Mouse (Mus musculus): Measurements from ENCODE around the gene Gng8. TPM values are rescaled to one million over a fixed set of nuclear protein-coding genes. Genes with fewer than 3 reads are reported as not detected.

Gng8 gene
- polyA plus RNA-seq, 1 experiment = 26.7 TPM

DNA sequence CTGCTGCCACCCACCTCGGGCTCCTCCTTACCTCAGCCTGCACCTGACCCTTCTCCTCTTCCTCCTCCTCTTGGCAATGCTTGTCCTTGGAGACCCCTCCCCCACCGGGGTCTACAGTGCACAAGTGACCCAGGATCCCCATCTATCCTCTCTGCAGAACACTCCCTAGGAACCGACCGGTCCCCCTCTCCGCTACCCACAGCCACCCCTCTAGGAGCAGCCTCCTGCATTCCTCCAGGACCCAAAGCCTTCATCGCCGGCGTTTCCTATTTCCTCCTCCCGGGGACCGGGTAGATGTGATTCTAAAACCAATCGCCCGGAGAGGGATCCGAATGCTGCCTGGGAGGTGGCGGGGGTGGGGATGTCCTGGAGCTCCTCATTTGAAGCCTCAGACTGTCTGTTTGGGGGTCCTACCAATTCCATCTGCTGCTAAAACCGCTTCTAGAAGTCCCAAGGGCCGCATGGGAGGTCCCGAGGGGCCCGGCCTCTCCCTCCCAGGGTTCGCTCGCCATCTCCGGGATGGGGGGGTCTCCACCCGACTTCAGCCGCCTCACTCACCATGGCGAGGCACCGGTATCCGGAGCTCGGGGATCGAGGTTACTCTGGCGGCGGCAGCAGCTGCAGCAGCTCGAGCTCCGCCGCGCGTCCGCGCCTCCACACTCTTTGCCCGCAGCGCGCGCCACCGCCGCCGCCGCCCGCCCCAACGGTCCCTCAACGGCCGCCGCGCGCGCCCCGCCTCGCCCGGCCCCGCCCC lies 31.9 kb downstream of the Gng8 start:
- no peak for DNase-seq (ENCODE audit: low spot score)

DNA sequence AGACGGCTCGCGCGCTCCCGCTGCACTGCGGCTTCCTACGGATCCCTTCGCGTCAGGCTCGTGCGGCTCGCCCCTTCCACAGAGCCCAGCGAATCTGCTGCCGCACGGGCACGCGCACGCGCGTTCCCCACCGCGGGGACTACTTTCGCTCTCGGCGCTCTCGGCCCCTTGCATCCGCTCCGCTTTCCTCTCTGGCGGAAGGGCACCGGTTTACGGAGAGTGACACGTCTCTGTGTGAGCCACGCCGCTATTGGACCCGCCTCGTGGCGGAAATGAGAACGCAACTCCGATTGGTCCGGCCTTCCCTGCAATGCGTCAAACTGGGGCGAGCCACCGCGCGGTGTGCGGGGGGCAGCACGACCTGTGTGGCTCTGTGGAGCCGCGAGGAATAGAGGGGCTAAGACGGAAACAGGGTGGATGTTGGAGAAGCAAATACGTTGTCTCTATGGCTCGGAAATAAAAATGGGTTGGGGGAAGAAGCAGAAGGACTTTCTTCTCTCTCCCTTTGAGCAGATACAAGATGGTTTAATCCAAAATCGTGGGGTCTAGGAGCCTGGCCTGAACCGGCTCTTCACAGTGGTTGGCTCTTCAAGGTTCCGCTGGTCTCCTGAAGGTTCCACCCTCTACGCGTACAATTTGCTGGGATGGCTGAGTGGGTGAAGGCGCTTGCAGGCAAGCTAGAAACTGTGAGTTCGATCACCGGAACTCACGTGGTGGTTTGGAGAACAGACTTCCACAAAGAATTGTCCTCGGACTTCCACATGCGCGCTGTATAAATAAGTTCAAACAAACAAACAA lies 32.6 kb downstream of the Gng8 start, which contains the start of gene Calm3:
Calm3 (minus strand) TSS at position 78 of the 798 bp plus-strand sequence.
- peak; percentile 100 for DNase-seq (ENCODE audit: low spot score)

DNA sequence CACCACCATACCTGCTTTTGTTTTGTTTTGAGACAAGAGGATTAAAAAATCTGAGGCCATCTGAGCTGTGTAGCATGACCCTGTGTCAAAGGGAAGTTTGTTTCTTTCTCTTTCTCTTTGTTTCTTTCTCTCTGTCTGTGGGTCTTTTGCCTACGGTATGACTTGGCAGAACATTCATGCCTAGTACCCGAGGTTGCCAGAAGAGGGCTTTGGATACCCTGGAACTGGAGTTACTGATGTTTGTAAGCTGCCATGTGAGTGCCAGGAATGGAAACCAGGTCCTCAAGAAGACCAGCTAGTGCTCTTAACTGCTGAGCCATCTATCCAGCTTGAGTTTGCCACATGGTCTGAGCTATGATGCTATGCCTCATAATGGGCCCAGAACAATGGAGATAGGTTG lies 36.8 kb downstream of the Gng8 start:
- no peak for DNase-seq (ENCODE audit: low spot score)

DNA sequence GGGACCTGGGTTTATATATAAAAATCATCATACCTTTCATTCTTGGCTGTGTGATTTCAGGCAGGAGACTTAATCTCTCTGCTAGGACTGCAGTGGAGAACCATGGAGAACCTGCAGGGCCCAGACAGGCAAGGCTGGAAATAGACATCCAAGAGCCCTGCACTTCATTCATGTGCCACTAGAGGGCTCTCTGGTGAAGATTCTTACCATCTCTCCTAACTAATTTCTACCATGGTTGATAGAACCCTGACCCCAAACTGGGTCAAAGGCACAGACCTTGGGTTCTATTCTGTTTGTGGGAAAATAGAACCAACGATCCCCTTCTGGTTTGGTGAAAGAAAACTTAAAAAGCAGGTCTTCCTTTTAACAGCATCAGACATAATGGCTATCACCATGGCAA lies 39.3 kb downstream of the Gng8 start:
- no peak for DNase-seq (ENCODE audit: low spot score)

DNA sequence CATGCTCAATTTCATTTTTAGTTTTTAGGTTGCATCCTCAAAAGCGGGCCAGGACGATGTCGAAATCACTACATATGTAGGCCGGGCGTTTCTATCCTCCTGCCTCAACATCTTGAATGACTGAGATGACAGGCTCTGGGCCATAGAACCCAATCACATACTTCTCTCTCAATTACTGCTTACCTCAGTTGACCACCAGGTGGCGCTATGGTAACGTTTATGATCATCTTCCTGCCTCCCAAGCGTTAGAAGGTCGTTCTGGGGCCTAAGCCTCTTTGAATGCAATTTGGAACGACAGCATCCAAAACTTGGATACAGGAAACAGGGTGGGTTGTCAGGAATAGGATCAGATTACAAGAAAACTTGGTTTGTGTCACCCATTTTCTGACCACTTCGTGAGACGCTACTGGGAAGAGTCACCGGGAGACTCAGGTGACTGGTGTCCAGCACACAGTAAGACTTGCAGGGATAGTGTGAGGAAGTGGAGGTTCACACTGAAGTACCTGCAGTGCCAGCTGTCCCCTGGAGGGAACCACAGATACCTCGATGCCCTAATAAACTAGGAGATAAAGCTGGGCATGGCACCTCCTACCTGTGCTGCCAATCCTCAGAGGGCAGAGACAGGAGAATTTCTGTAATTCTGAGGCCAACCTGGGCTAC lies 40.5 kb downstream of the Gng8 start:
- no peak for DNase-seq (ENCODE audit: low spot score)

DNA sequence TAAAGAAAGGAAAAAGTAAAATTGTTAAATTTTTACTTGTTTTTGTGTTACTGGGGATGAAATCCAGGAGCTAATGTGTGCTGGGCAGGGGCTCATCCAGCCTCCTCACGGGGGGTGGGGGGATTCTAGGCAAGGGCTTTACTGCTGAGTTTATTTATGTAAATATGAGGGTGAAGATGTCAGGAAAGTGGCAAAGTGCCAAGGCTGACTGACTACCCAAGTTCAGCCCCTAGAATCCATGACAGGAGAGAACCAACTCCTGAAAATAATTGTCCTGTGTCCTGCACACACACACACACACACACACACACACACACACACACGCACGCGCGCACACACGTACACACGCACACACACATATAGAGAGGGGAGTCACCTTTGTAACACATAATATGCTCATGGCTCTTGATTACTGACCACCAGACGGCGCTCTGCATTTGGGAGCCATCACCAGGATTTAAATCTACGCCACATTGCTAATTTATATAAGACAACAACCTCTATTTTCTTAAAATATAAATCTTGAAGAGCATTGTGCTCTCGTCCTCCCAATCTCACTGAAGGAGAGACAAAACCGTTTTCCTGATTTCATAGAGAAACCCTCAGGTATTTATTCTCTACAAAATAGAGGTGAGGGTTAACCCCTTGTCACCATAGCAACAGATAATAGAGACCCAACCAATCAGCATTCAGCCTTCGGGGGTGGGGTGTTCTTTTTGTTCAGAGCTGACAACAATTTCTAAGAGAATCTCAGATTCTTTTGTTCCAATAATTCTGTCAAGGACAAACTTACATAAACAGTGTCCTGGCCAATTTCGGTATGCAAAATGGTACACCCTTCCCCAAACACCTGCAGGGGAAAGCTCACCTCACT lies 41.4 kb downstream of the Gng8 start:
- DNase-seq (ENCODE audit: low spot score) = no peak

DNA sequence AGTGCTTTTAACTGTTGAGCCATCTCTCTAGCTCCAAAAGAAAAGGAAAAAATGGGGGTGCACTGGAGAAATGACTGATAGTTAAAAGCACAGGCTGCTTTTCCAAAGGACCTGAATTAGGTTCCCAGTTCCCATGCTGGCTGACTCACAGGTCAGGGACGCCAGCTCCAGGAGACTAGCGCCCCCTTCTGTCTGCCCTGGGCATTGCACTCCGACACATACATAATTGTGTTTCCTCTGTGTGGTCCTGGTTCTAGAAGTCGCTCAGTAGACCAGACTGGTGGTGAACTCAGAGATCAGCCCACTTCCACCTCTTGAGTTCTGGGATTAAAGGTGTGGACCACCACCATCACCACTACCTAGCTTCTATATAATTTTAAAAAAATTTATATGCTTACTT lies 45.7 kb downstream of the Gng8 start:
- no peak for DNase-seq (ENCODE audit: low spot score)

DNA sequence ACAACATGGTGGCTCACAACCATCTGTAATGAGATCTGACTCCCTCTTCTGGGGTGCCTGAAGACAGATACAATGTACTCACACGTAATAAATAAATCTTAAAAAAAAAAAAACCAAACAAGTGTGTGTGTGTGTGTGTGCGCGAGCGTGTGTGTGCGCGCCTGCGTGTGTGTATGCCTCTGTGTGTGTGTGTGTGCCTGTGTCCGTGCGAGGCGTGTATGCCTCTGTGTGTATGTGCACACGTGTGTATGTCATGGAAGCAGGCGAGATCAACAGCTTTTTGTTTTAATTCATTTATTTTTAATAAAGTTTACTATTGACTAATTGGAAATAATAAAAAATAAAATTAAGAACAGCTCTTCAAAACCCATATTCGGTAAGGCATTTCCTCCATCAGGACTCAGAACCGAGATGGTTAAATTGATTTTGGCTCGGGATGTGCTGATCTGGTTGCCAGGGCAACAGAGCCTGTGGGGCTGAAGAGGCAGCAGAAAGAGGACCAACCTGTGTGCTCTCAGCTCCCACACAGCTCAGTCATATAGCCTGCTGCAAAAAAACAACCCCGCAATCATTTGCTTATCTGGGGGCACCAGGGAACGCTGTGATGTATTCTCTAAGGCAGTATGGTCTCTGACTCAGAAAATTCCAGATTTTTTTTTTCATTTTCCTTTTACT lies 46.7 kb downstream of the Gng8 start:
- DNase-seq (ENCODE audit: low spot score) = no peak

DNA sequence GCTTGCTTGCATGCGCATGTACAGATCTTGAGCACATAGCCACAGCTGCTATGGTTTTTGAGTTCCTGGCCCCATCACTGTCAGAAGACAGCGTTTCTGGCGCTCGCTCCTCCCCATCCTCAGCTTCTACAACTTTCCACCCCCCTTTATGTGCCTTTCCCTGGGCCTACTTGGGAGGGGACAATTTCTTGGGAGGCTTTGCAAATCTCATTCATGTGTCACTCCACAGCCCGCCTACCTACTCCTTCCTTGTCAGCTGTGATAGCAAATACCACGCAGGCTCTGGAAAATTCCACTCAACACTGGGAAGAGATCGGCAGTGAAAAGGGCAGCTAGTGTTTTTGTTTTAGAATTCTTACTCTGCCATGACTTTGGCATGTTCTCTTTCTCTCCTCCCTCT lies 48.7 kb downstream of the Gng8 start:
- no peak for DNase-seq (ENCODE audit: low spot score)

DNA sequence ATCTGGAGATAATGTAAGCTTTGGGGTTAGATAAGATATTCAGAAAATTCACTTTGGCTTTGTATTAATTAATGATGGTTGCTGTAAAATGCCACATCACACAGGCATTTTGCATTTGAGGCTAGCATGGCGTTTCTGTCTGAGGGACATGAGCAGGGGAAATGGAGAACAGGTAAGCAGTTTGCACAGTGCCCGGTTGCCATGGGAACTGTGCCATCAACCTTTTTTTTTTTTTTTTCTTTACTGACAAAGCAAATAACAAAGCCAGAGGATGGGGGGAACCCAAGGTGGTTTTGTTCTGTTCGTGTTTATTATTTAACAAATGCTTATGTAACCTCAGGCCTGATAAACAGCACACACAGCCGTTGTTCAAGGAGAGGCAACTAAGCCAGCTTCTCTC lies 51.3 kb downstream of the Gng8 start:
- DNase-seq (ENCODE audit: low spot score) = no peak

DNA sequence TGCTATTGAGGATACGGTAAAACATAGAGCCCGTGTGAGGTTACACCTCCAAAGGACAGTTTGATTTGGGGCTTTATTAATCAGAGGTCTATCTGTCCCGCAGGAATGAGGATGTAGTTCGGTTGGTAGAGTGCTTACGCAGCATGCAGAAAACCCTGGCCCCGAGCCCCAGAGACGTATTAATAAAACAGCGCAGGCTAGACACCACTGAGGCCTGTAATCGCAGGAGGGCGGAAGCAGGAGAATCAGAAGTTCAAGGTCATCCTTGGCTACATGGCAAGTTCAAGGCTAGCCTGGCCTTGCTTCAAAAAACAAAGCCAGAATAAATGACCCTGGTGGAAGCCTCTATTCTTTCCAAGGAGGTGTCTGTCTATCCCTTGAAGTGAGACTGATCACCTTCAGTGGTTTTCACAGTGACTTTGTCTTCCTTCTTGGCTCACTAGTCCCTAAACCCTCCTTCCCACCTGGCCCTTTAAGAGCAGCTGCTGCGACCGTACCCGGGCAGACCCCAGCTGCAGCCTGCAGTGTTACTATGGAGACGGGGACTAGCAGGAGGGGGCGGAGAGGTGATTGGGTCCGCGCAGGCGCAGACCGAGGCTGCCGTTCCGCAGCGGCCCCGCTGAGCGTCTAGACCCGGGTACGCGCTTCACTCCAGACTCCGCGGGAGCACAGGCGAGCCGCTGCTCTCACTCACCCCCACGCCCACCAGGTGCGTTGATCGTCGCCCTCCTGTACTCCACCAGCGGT lies 52.6 kb downstream of the Gng8 start, which contains the start of gene Pnmal2:
Pnmal2 (plus strand) TSS at position 622 of the 747 bp plus-strand sequence.
- peak; percentile 45 for DNase-seq (ENCODE audit: low spot score)

DNA sequence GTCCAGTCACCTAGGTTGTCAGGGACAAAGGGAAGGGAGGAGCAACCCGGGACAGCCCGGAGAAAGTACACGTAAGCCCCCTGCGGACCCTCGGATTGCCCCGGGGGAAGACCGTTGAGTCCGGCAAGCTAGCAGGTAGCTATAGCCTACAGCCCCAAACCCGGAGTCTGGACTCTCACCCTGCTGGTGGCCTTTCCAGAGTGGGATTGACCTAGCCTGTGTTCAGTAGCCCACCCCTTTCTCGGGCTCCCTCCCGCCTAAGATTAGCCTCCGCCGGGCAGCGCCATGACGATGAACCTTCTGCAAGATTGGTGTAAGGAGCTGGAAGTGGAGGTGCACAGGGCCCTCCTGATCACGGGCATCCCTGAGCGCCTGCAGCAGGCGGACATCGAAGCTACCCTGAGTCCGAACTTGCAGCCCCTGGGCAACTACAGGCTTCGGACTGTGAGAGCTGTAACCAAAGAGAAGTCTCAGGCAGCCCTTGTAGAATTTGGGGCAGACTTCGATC lies 53.3 kb downstream of the Gng8 start:
- DNase-seq (ENCODE audit: low spot score) = no peak

Other genes starting within 250 kb of the Gng8 start
- not detected in 2 replicates for gene Ceacam15, start 216.1 kb upstream of the Gng8 start, polyA plus RNA-seq (2012; rRNA removed)
- not detected in 2 replicates for gene Ceacam9, start 169.9 kb upstream of the Gng8 start, polyA plus RNA-seq (2012; rRNA removed)
- 190 and 236 TPM in 2 replicates for gene Ap2s1, start 153.4 kb upstream of the Gng8 start, polyA plus RNA-seq (2012; rRNA removed)
- gene Slc1a5, start 110.4 kb upstream of the Gng8 start, polyA plus RNA-seq (2012; rRNA removed) = 213 and 249 TPM in 2 replicates
- 78.6 and 101 TPM in 2 replicates for gene Strn4, start 75.9 kb upstream of the Gng8 start, polyA plus RNA-seq (2012; rRNA removed)
- 17.2 and 21.3 TPM in 2 replicates for gene Fkrp, start 75.1 kb upstream of the Gng8 start, polyA plus RNA-seq (2012; rRNA removed)
- gene Prkd2, start 48.9 kb upstream of the Gng8 start, polyA plus RNA-seq (2012; rRNA removed) = 19.2 and 24.4 TPM in 2 replicates
- 61.5 and 82.9 TPM in 2 replicates for gene Dact3, start 16.5 kb upstream of the Gng8 start, polyA plus RNA-seq (2012; rRNA removed)
- 3.9 and 5.1 TPM in 2 replicates for gene Ptgir, start 14.7 kb downstream of the Gng8 start, polyA plus RNA-seq (2012; rRNA removed)
- 182 and 223 TPM in 2 replicates for gene Calm3, start 32.3 kb downstream of the Gng8 start, polyA plus RNA-seq (2012; rRNA removed)
- gene Pnmal2, start 52.9 kb downstream of the Gng8 start, polyA plus RNA-seq (2012; rRNA removed) = 0.83 and 1.4 TPM in 2 replicates
- gene Pnmal1, start 67.9 kb downstream of the Gng8 start, polyA plus RNA-seq (2012; rRNA removed) = 0.03 TPM in 2 replicates
- 0.06 TPM in 1 of 2 replicates, not detected in the other for gene Gm42372, start 91.3 kb downstream of the Gng8 start, polyA plus RNA-seq (2012; rRNA removed)
- gene Ccdc8, start 100.9 kb downstream of the Gng8 start, polyA plus RNA-seq (2012; rRNA removed) = 9.5 and 9.6 TPM in 2 replicates
- gene Ppp5c, start 136.1 kb downstream of the Gng8 start, polyA plus RNA-seq (2012; rRNA removed) = 104 and 116 TPM in 2 replicates
- gene Hif3a, start 170.6 kb downstream of the Gng8 start, polyA plus RNA-seq (2012; rRNA removed) = 1.5 and 4.1 TPM in 2 replicates
- 0.08 and 0.18 TPM in 2 replicates for gene Psg16, start 182.3 kb downstream of the Gng8 start, polyA plus RNA-seq (2012; rRNA removed)